Mouse (Mus musculus) lung, adult 2 months (tissue): ENCODE results near the gene Med18.

Experiments
- CTCF ChIP-seq: fragments of 200-500 bp; IDR thresholded peaks from 2 replicates; pipeline ENCODE4 v1.5.1; 2011; ENCODE audit warnings: mild to moderate bottlenecking, low read length, control low read depth; ENCODE audit not compliant: insufficient read depth
- POLR2A ChIP-seq: fragments of 200-500 bp; IDR thresholded peaks from 2 replicates; pipeline ENCODE4 v1.6.1; 2011; ENCODE audit warnings: low read depth, mild to moderate bottlenecking, control low read depth, low read length, borderline replicate concordance; ENCODE audit errors: extremely low read depth

DNA sequence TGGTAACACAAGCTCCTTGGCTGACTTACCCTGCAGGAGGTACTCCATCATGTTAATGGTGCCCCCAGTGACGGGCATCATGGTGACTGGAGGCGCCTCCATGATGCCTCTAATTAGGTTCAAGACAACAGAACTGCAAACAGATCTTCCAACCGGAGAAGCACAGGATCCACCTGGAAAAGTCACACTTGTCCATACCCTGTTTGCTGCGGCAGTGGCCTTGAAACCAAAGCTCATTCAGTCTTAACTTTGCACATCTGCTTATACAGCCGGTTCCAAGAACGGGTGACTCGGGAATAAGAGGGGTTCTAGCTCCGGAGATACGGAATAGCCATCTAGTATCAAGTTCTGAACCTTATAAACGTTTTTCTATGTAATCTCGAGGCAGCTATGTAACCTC lies 885 bp downstream of the Med18 start:
- TF ChIP-seq CTCF (no peak), POLR2A (no peak)
